Mouse (Mus musculus) urinary bladder, postnatal 25 days (tissue): ENCODE data around the gene Polg.

Experiments used
- DNase-seq: peaks from one replicate; pipeline ENCODE4 v3.0.0; 2022; ENCODE audit warnings: low spot score

Polg gene

DNA sequence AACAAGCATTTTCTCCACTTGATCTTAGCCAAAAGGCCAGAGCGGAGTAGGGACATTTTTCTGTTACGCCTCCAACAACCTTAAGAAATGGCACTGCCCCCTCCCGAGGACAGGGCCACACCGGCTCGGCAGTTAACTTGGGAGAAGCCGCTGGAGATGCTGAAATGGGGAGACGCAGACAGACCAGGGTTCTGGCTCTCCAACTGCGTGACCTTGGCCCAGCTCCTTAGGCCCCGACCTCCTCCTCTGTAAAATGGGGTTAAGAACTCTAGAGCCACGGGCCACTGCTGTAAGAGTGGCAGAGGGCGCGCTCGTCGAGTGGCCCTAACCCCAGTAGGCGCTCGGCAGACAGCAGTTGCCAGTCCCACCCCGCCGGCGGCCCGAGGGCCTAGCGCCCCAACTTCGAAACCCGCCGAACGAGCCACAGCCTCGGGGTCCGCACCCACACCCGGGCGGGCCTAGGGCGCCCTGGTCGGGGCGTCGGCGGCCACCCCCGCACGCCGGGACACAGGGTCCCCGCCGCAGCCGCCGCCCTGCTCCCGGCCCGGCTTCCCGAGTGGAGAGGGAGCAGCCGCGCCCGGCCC lies 609 bp downstream of the Polg start:
- no peak for DNase-seq

- no peak for DNase-seq
Observed at GRCm38 (mm10) chr7:79464776-79465420, 1.3 kb downstream of the Polg start.

DNA sequence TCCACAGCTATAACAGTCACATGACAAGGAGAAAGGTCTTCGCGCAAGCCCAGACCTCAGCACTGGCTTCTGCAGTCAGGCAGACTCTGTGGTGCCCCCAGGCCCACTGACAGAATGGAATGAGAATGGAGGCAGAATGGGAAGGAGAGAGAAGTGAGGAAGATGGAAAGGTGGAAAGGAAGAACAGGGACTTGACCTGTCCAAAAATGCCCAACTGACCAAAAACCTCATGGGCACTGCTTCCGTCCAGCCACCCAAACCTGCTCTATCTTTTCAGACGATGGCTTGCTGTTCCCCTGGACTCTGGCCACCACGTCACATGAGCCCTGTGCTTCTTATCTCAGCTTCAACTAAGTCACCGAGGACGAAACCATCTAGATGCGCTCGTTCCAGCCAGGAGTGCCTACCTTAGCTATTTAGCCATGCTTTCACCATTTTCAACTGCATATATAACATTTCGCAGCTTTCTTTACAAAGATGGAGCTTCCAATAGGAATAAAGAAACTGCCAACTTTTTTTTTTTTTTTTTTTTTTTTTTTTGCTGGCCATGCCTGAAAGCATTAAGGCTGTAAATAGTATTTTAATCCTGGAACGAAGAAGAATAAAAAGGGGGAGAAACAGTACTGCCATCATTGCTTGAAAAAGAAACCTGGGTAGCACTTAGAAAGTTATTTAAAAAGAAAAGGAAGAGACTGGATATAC lies 2.6 kb downstream of the Polg start:
- DNase-seq, result no peak

- DNase-seq, result no peak
Observed at GRCm38 (mm10) chr7:79461721-79462120, 4.4 kb downstream of the Polg start.

DNA sequence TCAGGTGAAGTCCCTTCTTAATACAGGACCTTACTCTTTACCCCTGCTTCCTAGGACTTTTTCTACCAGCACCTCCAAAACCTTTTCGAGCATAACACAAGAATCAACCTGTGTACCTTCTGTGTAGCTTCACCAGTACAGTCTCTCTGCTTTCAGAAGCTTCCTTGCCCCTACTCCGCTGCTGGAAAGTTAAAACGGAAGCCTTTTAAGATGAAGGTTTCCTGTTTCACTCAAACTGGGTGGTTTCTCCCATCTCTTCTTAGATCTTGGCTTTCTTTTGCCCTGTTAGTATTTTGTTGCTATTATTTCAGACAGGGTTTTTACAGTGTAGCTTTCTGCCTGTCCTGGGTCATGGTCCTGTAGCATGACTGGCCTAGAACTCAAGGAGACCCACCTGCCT lies 18.7 kb downstream of the Polg start:
- no peak for DNase-seq

DNA sequence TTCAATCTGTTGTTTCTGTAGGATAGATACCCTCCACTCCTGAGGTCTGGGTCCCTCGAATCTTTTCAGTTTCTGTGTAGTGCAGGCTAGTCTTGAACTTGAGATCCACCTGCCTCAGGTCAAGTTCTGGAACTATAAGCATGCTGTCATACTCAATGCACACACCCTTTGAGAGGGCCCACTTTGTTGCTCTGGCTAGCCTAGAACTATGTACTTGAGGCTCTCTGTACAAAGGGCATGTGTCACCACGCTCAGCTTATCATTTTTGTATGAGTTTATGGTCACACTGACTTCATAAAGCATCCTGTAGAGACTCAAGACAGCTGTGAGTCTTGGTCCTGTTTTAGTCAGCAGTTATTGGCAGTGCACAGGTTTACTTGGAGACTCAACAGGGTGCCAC lies 19.1 kb downstream of the Polg start:
- DNase-seq, result no peak

DNA sequence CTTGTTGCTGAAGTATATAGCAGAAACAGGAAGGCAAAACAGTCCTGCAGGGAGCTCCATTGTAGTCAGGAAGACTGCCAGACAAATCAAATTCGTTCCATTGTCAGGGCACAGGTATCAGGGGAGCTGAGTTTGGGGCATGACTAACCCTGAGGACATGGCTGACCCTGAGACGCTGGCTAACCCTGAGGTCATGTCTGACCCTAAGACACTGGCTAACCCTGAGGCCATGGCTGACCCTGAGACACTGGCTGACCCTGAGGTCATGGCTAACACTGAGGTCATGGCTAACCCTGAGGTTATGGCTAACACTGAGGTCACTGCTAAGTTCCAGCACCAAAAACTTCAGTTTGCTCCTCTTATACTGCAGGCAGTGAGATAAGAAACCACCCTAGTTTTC lies 26.1 kb downstream of the Polg start:
- no peak for DNase-seq

DNA sequence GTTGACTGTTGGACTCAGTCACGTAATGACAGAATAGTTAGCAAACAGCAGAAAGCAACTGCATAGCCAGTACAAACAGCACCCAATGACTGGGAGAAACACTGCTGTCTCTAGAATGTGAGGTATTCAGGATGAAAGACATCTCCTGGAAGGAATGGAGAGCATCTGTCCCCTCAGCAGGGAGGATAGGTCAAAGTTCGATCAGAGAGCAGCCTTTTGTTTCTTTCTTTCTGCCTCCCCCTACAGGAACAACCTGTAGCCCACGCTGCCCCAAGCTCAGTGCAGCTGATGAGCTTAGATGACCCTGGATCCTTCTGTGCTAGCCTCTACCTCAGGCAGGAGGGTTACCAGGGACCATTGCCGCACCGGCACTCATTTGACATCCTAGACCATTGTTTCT lies 37.9 kb downstream of the Polg start:
- DNase-seq, result no peak

DNA sequence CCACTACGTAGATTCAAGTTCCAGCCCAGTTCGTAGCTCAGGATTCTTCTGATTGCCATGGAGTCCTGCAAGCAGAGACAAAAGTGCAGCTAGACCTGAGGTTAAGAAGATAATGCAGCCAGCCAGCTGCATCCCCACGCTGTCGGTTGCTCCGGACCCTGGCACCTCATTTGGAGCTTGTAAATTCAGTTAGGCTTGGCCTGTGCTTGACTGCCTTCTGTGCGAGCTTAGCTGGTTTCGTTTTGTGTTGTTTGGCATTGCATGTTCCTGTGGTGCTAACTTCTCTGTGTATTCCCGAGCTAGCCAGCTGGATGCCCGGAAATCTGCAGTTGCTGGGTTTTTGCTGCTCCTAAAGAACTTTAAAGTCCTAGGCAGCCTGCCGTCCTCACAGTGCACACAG lies 40.4 kb downstream of the Polg start:
- no peak for DNase-seq

GRCm38 (mm10) chr7:79422876-79423275 lies 43.3 kb downstream of the Polg start:
- DNase-seq, result no peak

- DNase-seq, result no peak
Observed at GRCm38 (mm10) chr7:79419950-79420349, 46.2 kb downstream of the Polg start.

GRCm38 (mm10) chr7:79414449-79415375 lies 51.5 kb downstream of the Polg start:
- no peak for DNase-seq

DNA sequence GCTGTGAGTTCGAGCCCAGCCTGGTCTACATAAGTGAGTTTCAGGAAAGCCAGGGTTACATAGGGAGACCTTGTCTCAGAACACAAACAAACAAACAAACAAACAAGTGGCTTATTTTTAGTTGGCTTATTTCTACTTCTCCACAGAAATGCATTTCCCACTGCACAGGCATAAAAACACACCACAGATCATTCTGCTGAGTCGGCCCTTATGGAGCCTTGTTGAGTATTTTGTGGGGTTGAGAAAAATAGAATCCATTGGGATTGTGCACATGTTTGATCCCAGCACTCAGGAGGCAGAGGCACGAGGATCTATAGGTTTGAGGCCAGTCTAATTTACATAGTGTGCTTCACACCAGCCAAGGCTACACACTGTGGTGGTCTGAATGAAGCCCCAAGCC lies 65.9 kb downstream of the Polg start:
- no peak for DNase-seq

DNA sequence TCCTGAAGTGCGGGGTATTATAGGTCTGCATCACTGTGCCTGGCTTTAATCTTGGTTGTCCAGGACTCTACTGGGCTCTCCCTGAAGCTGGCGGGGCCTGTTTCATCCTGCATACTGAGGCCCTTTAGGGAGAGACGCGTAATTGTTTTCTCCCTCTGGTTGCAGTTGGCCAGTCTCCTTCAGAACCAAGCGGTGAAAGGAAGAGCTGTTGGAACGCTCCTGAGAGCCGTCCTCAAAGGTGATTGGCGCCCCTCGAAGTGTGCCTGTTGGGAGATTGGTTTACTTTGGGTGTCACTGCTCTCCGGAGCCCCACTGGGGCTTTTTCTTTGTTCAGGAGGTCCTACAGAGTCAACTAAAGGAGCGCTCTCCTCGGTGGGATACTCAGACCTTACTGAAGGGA lies 67.2 kb downstream of the Polg start:
- no peak for DNase-seq

GRCm38 (mm10) chr7:79398426-79398825 lies 67.7 kb downstream of the Polg start:
- DNase-seq, result no peak

GRCm38 (mm10) chr7:79397446-79397963 lies 68.7 kb downstream of the Polg start:
- no peak for DNase-seq
